20 mouse cellular contexts compared by ENCODE assay signal in genomic region chr4:143125290-143125689, GRCm38 (mm10).
"Had no signal": no experiment of that assay in that cellular context is flagged by ENCODE, and none has a peak within 500 bp of the region (broad histone marks: within the 10 kb centered on the region; RNA-seq: fewer than 3 reads in every experiment).

No protein-coding gene starts in this region.

- H3K9ac ChIP-seq: heart, embryonic 12.5 days; hindbrain, embryonic 13.5 days; intestine, embryonic 15.5 days; liver, embryonic 12.5 days; liver, embryonic 14.5 days; liver, postnatal 0 days had no signal

- ATAC-seq: forebrain, embryonic 16.5 days; inflammation-experienced regulatory T-cells, adult 6 months; intestine, embryonic 15.5 days; intestine, postnatal 0 days; liver, embryonic 12.5 days; liver, postnatal 0 days had no signal

- H3K4me2 ChIP-seq: heart, embryonic 12.5 days; hindbrain, embryonic 13.5 days; intestine, embryonic 15.5 days; liver, embryonic 12.5 days had no signal

- H3K4me3 ChIP-seq: heart, adult 2 months; heart, embryonic 10.5 days; heart, embryonic 12.5 days; hindbrain, embryonic 13.5 days; intestine, embryonic 15.5 days; left cerebral cortex, adult 2 months; liver, embryonic 12.5 days had no signal

- H3K9me3 ChIP-seq: heart, embryonic 10.5 days; heart, embryonic 12.5 days; hindbrain, embryonic 13.5 days; intestine, embryonic 15.5 days; liver, embryonic 12.5 days had no signal

- H3K27ac ChIP-seq: heart, adult 2 months; heart, embryonic 10.5 days; hindbrain, embryonic 13.5 days; intestine, embryonic 15.5 days; left cerebral cortex, adult 2 months; liver, embryonic 12.5 days; liver, embryonic 14.5 days had no signal

- H3K27me3 ChIP-seq: heart, embryonic 12.5 days; hindbrain, embryonic 13.5 days; intestine, embryonic 15.5 days; liver, embryonic 12.5 days had no signal

- H3K4me1 ChIP-seq: intestine, embryonic 15.5 days; liver, embryonic 12.5 days had no signal

- DNase-seq: gastrocnemius, postnatal 14 days; heart, adult 2 months; heart, postnatal 10 days; heart, postnatal 4 days; kidney, adult 18-20 months; kidney, adult 8-10 months; kidney, postnatal 10 days; kidney, postnatal 4 days; liver; liver, postnatal 0 days had no signal
